Mouse (Mus musculus) olfactory bulb, adult 2 months (tissue): ENCODE results near the gene Tmco3.

Experiments
- CTCF ChIP-seq: fragments of 200-500 bp; IDR thresholded peaks from 2 replicates; pipeline ENCODE4 v1.5.1; 2012; ENCODE audit warnings: low read depth, mild to moderate bottlenecking, low read length, moderate library complexity; ENCODE audit not compliant: insufficient read depth
- POLR2A ChIP-seq: fragments of 200-500 bp; IDR thresholded peaks from 2 replicates; pipeline ENCODE4 v1.6.1; 2012; ENCODE audit warnings: mild to moderate bottlenecking, low read depth, low read length, moderate library complexity; ENCODE audit not compliant: insufficient read depth

GRCm38 (mm10) chr8:13353883-13354282 lies 65.9 kb downstream of the Tmco3 start:
- TF ChIP-seq POLR2A (no peak), CTCF (no peak)
